Mouse (Mus musculus): ENCODE measurements at regions not wholly inside any gene's neighbourhood (a gene's known extent, or its start where the extent isn't known, plus 50 kb on each side); places are given as distances from the start of the nearest gene placed in this dataset.

GRCm38 (mm10) chr3:137795754-137796315 is 68.5 kb upstream of the H2afz start:
- DNase-seq = no peak

- no peak for DNase-seq
Observed at GRCm38 (mm10) chr3:137798769-137799168, 65.5 kb upstream of the H2afz start.

- DNase-seq = no peak
Observed at GRCm38 (mm10) chr3:137801402-137802020, 62.8 kb upstream of the H2afz start.

GRCm38 (mm10) chr3:137807423-137807822 is 56.9 kb upstream of the H2afz start:
- DNase-seq = no peak

- DNase-seq = no peak
Observed at GRCm38 (mm10) chr3:137807913-137808684, 56.2 kb upstream of the H2afz start.

- DNase-seq = no peak
Observed at GRCm38 (mm10) chr3:137810123-137810522, 54.2 kb upstream of the H2afz start.

Small RNA genes lying in the stretch of these regions (microRNA-seq; reads per million reads assigned to microRNA genes)
- 0 reads per million in 2 experiments for gene Mir6380

All from heart, postnatal 4 days (tissue).